Mouse (Mus musculus): ENCODE results near the gene Prdx4.

- TF ChIP-seq CTCF (IDR thresholded peaks at IDR 0.05), result peak; percentile 74
- TF ChIP-seq EP300 (IDR thresholded peaks at IDR 0.05), result no peak
These were observed 22.5 kb downstream of the Prdx4 start for GRCm38 (mm10) chrX:155318005-155318404.
